Mouse (Mus musculus): ENCODE measurements around the gene Ikbkg. TPM values are rescaled to one million over a fixed set of nuclear protein-coding genes. Genes with fewer than 3 reads are reported as not detected.
A peak's percentile ranks its signal among the peaks of the same experiment; 100 is the strongest.
"Not testable (repeated sequence)": the region's sequence is repeated elsewhere in the genome, so short reads cannot be mapped to it uniquely, and the experiment has no call there.

The Ikbkg gene
- polyA plus RNA-seq, 1 experiment from 2014 or later, result 21.1 TPM

GRCm38 (mm10) chrX:74428826-74429276 is 35.8 kb downstream of the Ikbkg start, which contains the start of gene G6pdx:
TSS of gene G6pdx (minus strand) at chrX:74429194.
- Histone ChIP-seq H3K4me1 (replicated peaks; ENCODE audit: control insufficient read depth, insufficient read depth, low read length) (peaks cover 3% of the 10 kb centered on the region), H3K36me3 (ENCODE audit: control insufficient read depth, insufficient read depth, low read length) (no peaks in the 10 kb centered on the region), H3K27me3 (ENCODE audit: control insufficient read depth, insufficient read depth, low read depth, low read length) (no peaks in the 10 kb centered on the region), H3K4me3 (ENCODE audit: low read length) (peak within 1 kb of the TSS; percentile 65), H3K4me2 (ENCODE audit: low read depth, low read length) (peak within 1 kb of the TSS; percentile 60), H3K27ac (ENCODE audit: low read length) (peak within 1 kb of the TSS; percentile 93), H3K9me3 (ENCODE audit: control insufficient read depth, low read length) (no peaks in the 10 kb centered on the region), H3K9ac (ENCODE audit: low read length) (peak within 1 kb of the TSS; percentile 73)
- WGBS, result 22% methylated on average over 20 of the region's 25 CpGs
- ATAC-seq (ENCODE audit: low read depth), result peak; percentile 88

GRCm38 (mm10) chrX:74429290-74429821 is 36.3 kb downstream of the Ikbkg start:
- Histone ChIP-seq H3K36me3 (ENCODE audit: control insufficient read depth, insufficient read depth, low read length) (no peaks in the 10 kb centered on the region), H3K27ac (ENCODE audit: low read length) (peak overlapping the region; percentile 93), H3K9ac (ENCODE audit: low read length) (peak overlapping the region; percentile 73), H3K27me3 (ENCODE audit: control insufficient read depth, insufficient read depth, low read depth, low read length) (no peaks in the 10 kb centered on the region), H3K9me3 (ENCODE audit: control insufficient read depth, low read length) (no peaks in the 10 kb centered on the region), H3K4me2 (ENCODE audit: low read depth, low read length) (peak overlapping the region; percentile 60), H3K4me1 (replicated peaks; ENCODE audit: control insufficient read depth, insufficient read depth, low read length) (peaks cover 3% of the 10 kb centered on the region), H3K4me3 (ENCODE audit: low read length) (peak overlapping the region; percentile 65)
- peak; percentile 72 for ATAC-seq (ENCODE audit: low read depth)
- 11% methylated on average over 22 of the region's 22 CpGs for WGBS

- ATAC-seq (ENCODE audit: low read depth), result no peak
- no peaks in the 10 kb centered on the region for H3K9me3 ChIP-seq (ENCODE audit: control insufficient read depth, low read length)
- H3K4me1 ChIP-seq (replicated peaks; ENCODE audit: control insufficient read depth, insufficient read depth, low read length), result no peaks in the 10 kb centered on the region
- 73% methylated on average over 4 of the region's 4 CpGs for WGBS
- H3K27ac ChIP-seq (ENCODE audit: low read length), result no peak overlapping the region
- H3K27me3 ChIP-seq (ENCODE audit: control insufficient read depth, insufficient read depth, low read depth, low read length), result no peaks in the 10 kb centered on the region
- no peak overlapping the region for H3K4me3 ChIP-seq (ENCODE audit: low read length)
- 0 out of 2 replicates have a peak, but pooled peaks cover 3% of the 10 kb centered on the region for H3K36me3 ChIP-seq (ENCODE audit: control insufficient read depth, insufficient read depth, low read length)
- no peak overlapping the region for H3K9ac ChIP-seq (ENCODE audit: low read length)
- H3K4me2 ChIP-seq (ENCODE audit: low read depth, low read length), result no peak overlapping the region
These were observed 58.2 kb downstream of the Ikbkg start for GRCm38 (mm10) chrX:74451157-74451912.

- ATAC-seq (ENCODE audit: low read depth), result no peak
- Histone ChIP-seq H3K9me3 (ENCODE audit: control insufficient read depth, low read length) (no peaks in the 10 kb centered on the region), H3K4me2 (ENCODE audit: low read depth, low read length) (no peak overlapping the region), H3K4me3 (ENCODE audit: low read length) (no peak overlapping the region), H3K9ac (ENCODE audit: low read length) (no peak overlapping the region), H3K27ac (ENCODE audit: low read length) (no peak overlapping the region), H3K27me3 (ENCODE audit: control insufficient read depth, insufficient read depth, low read depth, low read length) (no peaks in the 10 kb centered on the region), H3K36me3 (ENCODE audit: control insufficient read depth, insufficient read depth, low read length) (0 out of 2 replicates have a peak, but pooled peaks cover 3% of the 10 kb centered on the region), H3K4me1 (replicated peaks; ENCODE audit: control insufficient read depth, insufficient read depth, low read length) (no peaks in the 10 kb centered on the region)
- WGBS, result 9% methylated on average over 4 of the region's 4 CpGs
These were observed 59.7 kb downstream of the Ikbkg start for GRCm38 (mm10) chrX:74452773-74453172.

GRCm38 (mm10) chrX:74481349-74481885 is 88.3 kb downstream of the Ikbkg start, which contains the start of gene Gm6880:
TSS of gene Gm6880 (minus strand) at chrX:74481399.
- not testable (repeated sequence) for H3K4me1 ChIP-seq (replicated peaks; ENCODE audit: control insufficient read depth, insufficient read depth, low read length); H3K27me3 ChIP-seq (ENCODE audit: control insufficient read depth, insufficient read depth, low read depth, low read length); H3K27ac ChIP-seq (ENCODE audit: low read length); H3K36me3 ChIP-seq (ENCODE audit: control insufficient read depth, insufficient read depth, low read length); H3K9me3 ChIP-seq (ENCODE audit: control insufficient read depth, low read length); H3K4me3 ChIP-seq (ENCODE audit: low read length); ATAC-seq (ENCODE audit: low read depth); H3K4me2 ChIP-seq (ENCODE audit: low read depth, low read length); H3K9ac ChIP-seq (ENCODE audit: low read length)
- 75% methylated on average over 13 of the region's 14 CpGs for WGBS

- WGBS, result 69% methylated on average over 1 of the region's 1 CpGs
- H3K4me2 ChIP-seq (ENCODE audit: low read depth, low read length), result no peak overlapping the region
- H3K9me3 ChIP-seq (ENCODE audit: control insufficient read depth, low read length), result no peaks in the 10 kb centered on the region
- no peak overlapping the region for H3K4me3 ChIP-seq (ENCODE audit: low read length)
- H3K36me3 ChIP-seq (ENCODE audit: control insufficient read depth, insufficient read depth, low read length), result no peaks in the 10 kb centered on the region
- no peaks in the 10 kb centered on the region for H3K27me3 ChIP-seq (ENCODE audit: control insufficient read depth, insufficient read depth, low read depth, low read length)
- H3K9ac ChIP-seq (ENCODE audit: low read length), result no peak overlapping the region
- no peaks in the 10 kb centered on the region for H3K4me1 ChIP-seq (replicated peaks; ENCODE audit: control insufficient read depth, insufficient read depth, low read length)
- ATAC-seq (ENCODE audit: low read depth), result no peak
- H3K27ac ChIP-seq (ENCODE audit: low read length), result no peak overlapping the region
These were observed 104.0 kb downstream of the Ikbkg start for GRCm38 (mm10) chrX:74497131-74497530.

Other genes with a start within 250 kb of the Ikbkg start
- not detected in 2 replicates for gene Tex28, start 225.5 kb upstream of the Ikbkg start, polyA plus RNA-seq (2015; fragmentation: Nextera tagmentation; extraction: Ambion mirVana)
- gene Tktl1, start 216.0 kb upstream of the Ikbkg start, polyA plus RNA-seq (2015; fragmentation: Nextera tagmentation; extraction: Ambion mirVana), result not detected in 2 replicates
- gene Flna, start 143.5 kb upstream of the Ikbkg start, polyA plus RNA-seq (2015; fragmentation: Nextera tagmentation; extraction: Ambion mirVana), result 372 and 374 TPM in 2 replicates
- gene Emd, start 138.6 kb upstream of the Ikbkg start, polyA plus RNA-seq (2015; fragmentation: Nextera tagmentation; extraction: Ambion mirVana), result 24.9 and 25.4 TPM in 2 replicates
- gene Rpl10, start 122.5 kb upstream of the Ikbkg start, polyA plus RNA-seq (2015; fragmentation: Nextera tagmentation; extraction: Ambion mirVana), result 826 and 850 TPM in 2 replicates
- gene Taz, start 111.4 kb upstream of the Ikbkg start, polyA plus RNA-seq (2015; fragmentation: Nextera tagmentation; extraction: Ambion mirVana), result 81.9 and 91.7 TPM in 2 replicates
- gene Dnase1l1, start 111.0 kb upstream of the Ikbkg start, polyA plus RNA-seq (2015; fragmentation: Nextera tagmentation; extraction: Ambion mirVana), result 17.4 and 18.6 TPM in 2 replicates
- 141 and 153 TPM in 2 replicates for gene Atp6ap1, start 96.2 kb upstream of the Ikbkg start, polyA plus RNA-seq (2015; fragmentation: Nextera tagmentation; extraction: Ambion mirVana)
- 204 and 211 TPM in 2 replicates for gene Gdi1, start 88.3 kb upstream of the Ikbkg start, polyA plus RNA-seq (2015; fragmentation: Nextera tagmentation; extraction: Ambion mirVana)
- 64.9 and 65.6 TPM in 2 replicates for gene Fam50a, start 80.3 kb upstream of the Ikbkg start, polyA plus RNA-seq (2015; fragmentation: Nextera tagmentation; extraction: Ambion mirVana)
- gene Plxna3, start 64.2 kb upstream of the Ikbkg start, polyA plus RNA-seq (2015; fragmentation: Nextera tagmentation; extraction: Ambion mirVana), result 7.5 and 9.9 TPM in 2 replicates
- gene Lage3, start 39.7 kb upstream of the Ikbkg start, polyA plus RNA-seq (2015; fragmentation: Nextera tagmentation; extraction: Ambion mirVana), result 109 and 117 TPM in 2 replicates
- 85.5 and 86.2 TPM in 2 replicates for gene Ubl4a, start 20.1 kb upstream of the Ikbkg start, polyA plus RNA-seq (2015; fragmentation: Nextera tagmentation; extraction: Ambion mirVana)
- 19.1 and 21.8 TPM in 2 replicates for gene Slc10a3, start 19.9 kb upstream of the Ikbkg start, polyA plus RNA-seq (2015; fragmentation: Nextera tagmentation; extraction: Ambion mirVana)
- gene Fam3a, start within 50 bp of the Ikbkg start, polyA plus RNA-seq (2015; fragmentation: Nextera tagmentation; extraction: Ambion mirVana), result 42.5 and 45.8 TPM in 2 replicates
- gene G6pdx, start 35.9 kb downstream of the Ikbkg start, polyA plus RNA-seq (2015; fragmentation: Nextera tagmentation; extraction: Ambion mirVana), result 44.1 and 51.2 TPM in 2 replicates
- gene Gm6880, start 88.1 kb downstream of the Ikbkg start, polyA plus RNA-seq (2015; fragmentation: Nextera tagmentation; extraction: Ambion mirVana), result not detected in 2 replicates
- not detected in 2 replicates for gene Olfr1326-ps1, start 181.6 kb downstream of the Ikbkg start, polyA plus RNA-seq (2015; fragmentation: Nextera tagmentation; extraction: Ambion mirVana)
- gene Olfr1325, start 199.4 kb downstream of the Ikbkg start, polyA plus RNA-seq (2015; fragmentation: Nextera tagmentation; extraction: Ambion mirVana), result not detected in 2 replicates

All from lung, embryonic 16.5 days (tissue).